Mouse (Mus musculus) c-Kit-positive CD71-positive TER-119-negative erythroid progenitor cells, embryonic 14.5 days (primary cell): ENCODE measurements at regions not wholly inside any gene's neighbourhood (a gene's known extent, or its start where the extent isn't known, plus 50 kb on each side); places are given as distances from the start of the nearest gene placed in this dataset.

Source experiments
- DNase-seq: peaks from one replicate; pipeline ENCODE4 v3.0.0-alpha.2; 2013; ENCODE audit warnings: low read depth

- DNase-seq: no peak
Observed at GRCm38 (mm10) chr8:34756916-34757315, 645.4 kb upstream of the Gm10131 start.

DNA sequence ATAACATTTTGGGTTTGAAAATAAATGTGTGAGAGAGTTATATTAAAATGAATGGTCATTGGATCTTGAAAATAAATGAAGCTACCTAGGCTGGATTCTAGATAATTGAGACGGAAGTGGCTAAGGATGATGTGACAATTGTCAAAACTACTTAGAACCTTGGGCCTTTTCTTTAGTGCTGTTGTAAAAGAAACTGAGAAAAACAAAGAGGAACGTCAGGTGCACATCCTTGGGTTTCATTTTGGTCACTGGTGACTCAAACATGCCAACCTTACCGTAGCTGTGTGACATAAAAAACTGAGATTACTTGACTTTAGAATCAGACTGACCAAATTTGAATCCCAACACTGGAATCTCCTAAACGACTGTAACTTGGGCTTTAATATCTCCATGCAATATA, 644.6 kb upstream of the Gm10131 start:
- DNase-seq: no peak

GRCm38 (mm10) chr8:34755480-34755879, 643.9 kb upstream of the Gm10131 start:
- no peak for DNase-seq

GRCm38 (mm10) chr8:34753046-34753445, 641.5 kb upstream of the Gm10131 start:
- no peak for DNase-seq

DNA sequence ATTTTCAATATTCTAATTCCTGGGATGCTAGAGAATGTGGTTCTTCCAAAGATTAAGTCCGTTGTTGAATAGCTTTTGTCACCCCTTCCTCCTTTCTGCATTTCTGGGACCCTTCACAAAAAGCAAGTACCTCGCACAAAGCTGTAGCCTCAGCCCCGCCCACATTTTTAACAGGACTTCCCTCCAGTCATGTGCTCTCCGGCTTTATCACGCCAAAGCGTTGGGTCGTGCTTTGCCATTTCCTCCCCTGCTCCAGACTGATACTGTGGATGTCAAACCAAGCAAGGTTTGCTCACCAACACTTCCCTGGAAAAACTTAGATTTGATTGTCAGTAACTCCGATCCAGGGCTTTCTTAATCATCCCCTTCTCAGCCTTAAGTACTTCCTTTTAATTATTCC, 637.0 kb upstream of the Gm10131 start:
- DNase-seq: no peak

DNA sequence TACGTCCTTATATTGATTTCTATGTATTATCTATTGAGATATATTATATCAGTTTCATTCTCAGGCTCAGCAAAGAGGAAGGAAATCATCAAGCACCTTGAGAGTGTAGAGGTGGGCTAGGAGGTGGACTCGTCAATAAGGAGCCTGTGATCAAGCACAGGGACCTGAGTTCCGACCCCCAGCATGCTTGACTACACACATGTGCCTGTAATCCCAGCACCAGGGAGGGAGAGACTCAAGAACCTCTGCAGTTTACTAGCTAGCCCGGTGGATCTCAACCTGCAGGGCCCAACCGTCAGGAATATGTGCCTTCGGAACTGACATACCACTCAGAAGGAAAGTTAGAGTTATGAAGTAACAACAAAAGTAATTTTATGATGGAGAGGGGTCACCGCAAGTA, 634.2 kb upstream of the Gm10131 start:
- DNase-seq: no peak

- DNase-seq: no peak
Observed at GRCm38 (mm10) chr8:34744682-34745081, 633.1 kb upstream of the Gm10131 start.

DNA sequence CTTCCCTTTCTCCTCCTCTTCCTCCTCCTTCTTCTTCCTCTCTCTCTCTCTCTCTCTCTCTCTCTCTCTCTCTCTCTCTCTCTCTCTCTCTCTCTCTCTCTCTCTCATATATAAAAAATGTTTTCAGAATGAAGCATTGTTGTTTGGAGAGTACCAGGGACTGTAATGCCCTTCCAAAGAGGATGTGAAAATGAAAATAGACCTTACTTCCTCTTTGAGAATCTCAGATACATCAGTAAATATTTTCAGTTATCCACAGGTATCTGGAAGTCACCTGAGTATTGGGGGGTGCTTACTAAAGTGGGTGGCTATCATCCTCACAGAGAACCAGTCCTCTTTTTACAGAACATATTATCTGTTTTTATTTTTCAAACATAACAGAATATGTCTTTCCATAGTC, 632.6 kb upstream of the Gm10131 start:
- DNase-seq: no peak

- no peak for DNase-seq
Observed at GRCm38 (mm10) chr8:34743137-34743536, 631.6 kb upstream of the Gm10131 start.

DNA sequence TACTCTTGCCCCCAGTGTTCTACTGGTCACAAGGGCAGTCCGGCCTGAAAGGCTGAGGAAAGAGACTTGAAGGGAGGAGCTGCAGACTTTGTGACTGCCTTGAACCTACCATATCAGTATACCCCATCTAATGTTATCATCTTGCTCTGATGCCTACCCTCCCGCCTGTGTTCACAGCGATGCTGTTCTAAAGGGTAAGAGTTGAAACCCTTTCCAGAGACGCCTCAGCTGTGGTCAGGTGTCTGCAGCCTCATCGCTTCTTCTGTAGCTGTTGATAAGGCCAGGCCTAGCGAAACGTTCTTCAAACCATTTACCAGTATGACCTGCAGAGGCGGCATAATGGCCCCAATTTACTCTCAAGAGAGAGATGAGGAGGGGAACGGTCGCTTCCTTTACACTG, 629.3 kb upstream of the Gm10131 start:
- DNase-seq: no peak

- DNase-seq: no peak
Observed at GRCm38 (mm10) chr8:34739836-34740804, 628.6 kb upstream of the Gm10131 start.

- DNase-seq: no peak
Observed at GRCm38 (mm10) chr8:34736214-34736613, 624.7 kb upstream of the Gm10131 start.

GRCm38 (mm10) chr8:34735006-34735405, 623.5 kb upstream of the Gm10131 start:
- no peak for DNase-seq

DNA sequence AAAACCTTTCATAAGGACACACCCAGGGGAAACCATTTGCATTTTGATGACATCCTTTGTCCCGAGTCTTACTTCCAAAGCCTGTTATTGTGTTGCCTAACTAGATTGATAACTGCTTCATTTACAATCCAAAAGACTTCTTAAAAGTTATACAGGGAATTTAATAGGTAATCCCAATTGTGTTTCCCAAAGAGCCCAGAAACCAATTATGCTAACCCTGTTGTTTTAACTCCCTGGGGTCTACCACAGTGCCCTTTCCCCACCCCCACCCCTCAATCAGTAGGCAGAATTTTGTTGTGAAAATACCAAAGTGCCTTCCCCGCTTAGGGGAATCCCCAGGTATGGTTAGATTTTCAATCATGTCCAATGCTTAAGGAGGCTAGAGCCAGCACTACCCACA, 621.3 kb upstream of the Gm10131 start:
- no peak for DNase-seq

- DNase-seq: no peak
Observed at GRCm38 (mm10) chr8:34732362-34732761, 620.8 kb upstream of the Gm10131 start.

GRCm38 (mm10) chr8:34731096-34731999, 619.8 kb upstream of the Gm10131 start:
- DNase-seq: no peak

DNA sequence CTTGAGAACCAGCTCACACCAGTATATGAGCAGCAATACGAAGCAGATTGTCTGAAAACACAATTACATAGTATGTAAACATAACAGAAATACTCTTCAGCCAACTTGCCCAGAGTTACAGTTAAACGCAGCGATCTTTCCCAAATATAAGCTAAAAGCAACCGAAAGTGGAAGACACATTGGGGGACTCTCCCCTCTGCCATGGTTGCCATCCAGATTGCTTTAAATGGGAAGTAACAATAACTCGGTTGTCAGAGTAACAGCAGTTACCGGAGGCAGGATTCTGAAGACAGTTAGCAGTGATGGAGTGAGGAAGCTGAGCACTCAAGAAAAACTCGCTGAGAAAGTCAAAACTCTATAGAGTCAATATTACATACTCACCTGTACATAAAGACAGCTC, 618.0 kb upstream of the Gm10131 start:
- DNase-seq: no peak

- no peak for DNase-seq
Observed at GRCm38 (mm10) chr8:34727699-34728098, 616.2 kb upstream of the Gm10131 start.

DNA sequence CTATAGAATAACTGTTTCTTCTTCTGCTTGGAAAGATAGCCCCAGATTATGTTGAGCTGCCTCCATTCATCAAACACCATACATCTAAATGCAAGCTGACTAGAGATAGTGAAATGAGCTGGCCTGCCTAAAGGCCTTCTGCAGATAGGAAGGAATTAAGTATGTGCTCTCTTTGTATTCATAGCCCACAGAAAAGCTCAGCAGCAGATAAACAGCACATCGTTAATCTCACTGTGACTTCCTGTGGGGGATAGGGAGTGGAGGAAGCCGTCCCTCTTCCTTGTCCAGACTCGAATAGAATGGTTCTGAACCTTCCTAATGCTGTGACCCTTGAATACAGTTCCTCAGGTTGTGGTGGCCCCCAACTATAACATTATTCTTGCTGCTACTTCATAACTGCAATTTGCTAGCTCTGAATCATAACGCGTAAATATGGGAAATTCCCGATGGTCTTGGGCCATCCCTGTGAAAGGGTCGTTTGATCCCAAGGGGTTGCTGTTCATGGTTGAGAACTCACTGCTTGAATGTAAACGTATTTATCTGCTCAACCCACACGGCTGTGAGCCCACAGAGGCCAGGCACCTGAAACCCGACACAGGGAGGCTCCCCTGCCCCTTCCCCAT, 614.7 kb upstream of the Gm10131 start:
- no peak for DNase-seq

GRCm38 (mm10) chr8:34725546-34725945, 614.0 kb upstream of the Gm10131 start:
- DNase-seq: no peak

- DNase-seq: no peak
Observed at GRCm38 (mm10) chr8:34709911-34710733, 598.6 kb upstream of the Gm10131 start.
